Mouse (Mus musculus): ENCODE measurements around the gene Wdr31.

The Wdr31 gene

GRCm38 (mm10) chr4:62470598-62471051 is at the start of gene Wdr31:
TSS of gene Wdr31 (minus strand) at chr4:62470896.
- DNase-seq, result peak; percentile 68 to 70

GRCm38 (mm10) chr4:62519849-62520233 is 49.1 kb upstream of the Wdr31 start, which contains the start of gene Alad:
TSS of gene Alad (minus strand) at chr4:62519918.
- peak; percentile 89 to 93 for DNase-seq

- no peak for DNase-seq
Observed at GRCm38 (mm10) chr4:62519122-62519848, 48.6 kb upstream of the Wdr31 start.

- DNase-seq, result peak; percentile 63 to 67
Observed at GRCm38 (mm10) chr4:62518416-62519121, 47.9 kb upstream of the Wdr31 start.

- no peak for DNase-seq
Observed at GRCm38 (mm10) chr4:62517538-62518415, 47.1 kb upstream of the Wdr31 start.

- peak; percentile 31 to 64 for DNase-seq
Observed at GRCm38 (mm10) chr4:62517046-62517445, 46.4 kb upstream of the Wdr31 start.

- DNase-seq, result peak in 1 of 2 experiments; percentile 44
Observed at GRCm38 (mm10) chr4:62516579-62516978, 45.9 kb upstream of the Wdr31 start.

GRCm38 (mm10) chr4:62516079-62516478 is 45.4 kb upstream of the Wdr31 start:
- DNase-seq, result peak; percentile 44 to 55

GRCm38 (mm10) chr4:62515490-62515889 is 44.8 kb upstream of the Wdr31 start:
- DNase-seq, result peak in 1 of 2 experiments; percentile 30

GRCm38 (mm10) chr4:62514995-62515394 is 44.3 kb upstream of the Wdr31 start:
- DNase-seq, result no peak

- no peak for DNase-seq
Observed at GRCm38 (mm10) chr4:62513998-62514506, 43.4 kb upstream of the Wdr31 start.

- DNase-seq, result no peak
Observed at GRCm38 (mm10) chr4:62509946-62510345, 39.2 kb upstream of the Wdr31 start.

- DNase-seq, result no peak
Observed at GRCm38 (mm10) chr4:62508839-62509238, 38.1 kb upstream of the Wdr31 start.

GRCm38 (mm10) chr4:62506798-62507197 is 36.1 kb upstream of the Wdr31 start:
- DNase-seq, result peak; percentile 25 to 53

- DNase-seq, result no peak
Observed at GRCm38 (mm10) chr4:62505991-62506390, 35.3 kb upstream of the Wdr31 start.

- DNase-seq, result no peak
Observed at GRCm38 (mm10) chr4:62503374-62503970, 32.8 kb upstream of the Wdr31 start, which contains the start of gene Hdhd3. TSS of gene Hdhd3 (minus strand) at chr4:62503467.

- DNase-seq, result no peak
Observed at GRCm38 (mm10) chr4:62502969-62503368, 32.3 kb upstream of the Wdr31 start.

- peak; percentile 91 to 94 for DNase-seq
Observed at GRCm38 (mm10) chr4:62501964-62502732, 31.5 kb upstream of the Wdr31 start.

- DNase-seq, result no peak
Observed at GRCm38 (mm10) chr4:62501534-62501933, 30.8 kb upstream of the Wdr31 start.

- no peak for DNase-seq
Observed at GRCm38 (mm10) chr4:62500799-62501198, 30.1 kb upstream of the Wdr31 start.

GRCm38 (mm10) chr4:62496815-62497214 is 26.1 kb upstream of the Wdr31 start:
- DNase-seq, result peak; percentile 83 to 90
